Mouse (Mus musculus) bone marrow, adult 2 months (tissue): Measurements from ENCODE around the gene Dnajc1.

Source experiments
- CTCF ChIP-seq: fragments of 200-500 bp; IDR thresholded peaks from 2 replicates; pipeline ENCODE4 v1.5.1; 2011; ENCODE audit warnings: low read length, control low read depth; ENCODE audit not compliant: control insufficient read depth, insufficient read depth
- POLR2A ChIP-seq: fragments of 200-500 bp; IDR thresholded peaks from 2 replicates; pipeline ENCODE4 v1.6.1; 2011; ENCODE audit warnings: low read depth, mild to moderate bottlenecking, control low read depth, low read length, borderline replicate concordance; ENCODE audit not compliant: control insufficient read depth

DNA sequence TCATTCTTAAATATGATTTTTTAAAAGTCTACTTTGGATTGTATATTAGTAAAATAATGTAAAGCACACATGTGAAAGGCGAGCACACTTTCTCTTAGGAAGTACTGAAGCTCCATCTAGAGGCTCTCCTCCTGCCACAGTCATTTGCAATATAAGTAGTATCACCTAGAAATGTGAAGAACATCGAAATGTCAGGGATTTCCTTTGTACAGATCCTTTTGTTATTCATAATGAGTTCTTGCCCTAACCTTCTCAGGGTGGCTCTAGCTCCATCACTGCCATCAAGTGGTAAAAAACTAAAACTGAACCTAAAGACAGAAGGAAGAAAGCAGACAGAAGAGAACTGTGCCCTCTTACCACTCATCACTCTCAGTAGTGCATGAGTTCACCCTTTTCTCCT is 49.2 kb downstream of the Dnajc1 start:
- TF ChIP-seq CTCF (no peak), POLR2A (no peak)
